Mouse (Mus musculus): ENCODE results near the gene Vars. TPM values are rescaled to one million over a fixed set of nuclear protein-coding genes. Genes with fewer than 3 reads are reported as not detected.

Vars gene
- total RNA-seq, 2 experiments from 2014 or later = 32.4 to 35.1 TPM

Other genes starting within 250 kb of the Vars start
- gene Cyp21a1, start 196.4 kb upstream of the Vars start, total RNA-seq (2021) = not detected
- gene Stk19, start 164.0 kb upstream of the Vars start, total RNA-seq (2021) = 1 to 10 TPM; 8.5 to 9.5 TPM
- gene Dxo, start 164.0 kb upstream of the Vars start, total RNA-seq (2021) = 10 to 100 TPM in 1 of 2 experiments, 1 to 10 TPM in 1; 9.8 to 13.3 TPM
- 10 to 100 TPM; 20.5 to 21.0 TPM for gene Skiv2l, start 150.8 kb upstream of the Vars start, total RNA-seq (2021)
- 10 to 100 TPM; 14.4 to 15.2 TPM for gene Nelfe, start 150.6 kb upstream of the Vars start, total RNA-seq (2021)
- gene Cfb, start 138.5 kb upstream of the Vars start, total RNA-seq (2021) = 10 to 100 TPM in 1 of 2 experiments, 1 to 10 TPM in 1; 3.3 to 13.7 TPM
- gene Zbtb12, start 121.5 kb upstream of the Vars start, total RNA-seq (2021) = 1 to 10 TPM; 7.4 to 7.7 TPM
- not detected for gene Gm20547, start 118.9 kb upstream of the Vars start, total RNA-seq (2021)
- gene C2, start 102.7 kb upstream of the Vars start, total RNA-seq (2021) = 1 to 10 TPM; 2.8 to 4.1 TPM
- gene Ehmt2, start 102.5 kb upstream of the Vars start, total RNA-seq (2021) = 10 to 100 TPM; 38.1 to 42.7 TPM
- under 1 TPM in 1 of 2 experiments, not detected in 1; 0.62 TPM for gene Slc44a4, start 86.5 kb upstream of the Vars start, total RNA-seq (2021)
- 10 to 100 TPM; 14.6 to 15.9 TPM for gene Neu1, start 69.7 kb upstream of the Vars start, total RNA-seq (2021)
- 10 to 100 TPM; 15.5 to 68.2 TPM for gene Hspa1b, start 41.7 kb upstream of the Vars start, total RNA-seq (2021)
- not detected for gene Gm20481, start 31.1 kb upstream of the Vars start, total RNA-seq (2021)
- 10 to 100 TPM; 17.5 to 41.5 TPM for gene Hspa1a, start 28.8 kb upstream of the Vars start, total RNA-seq (2021)
- 10 to 100 TPM in 1 of 2 experiments, 1 to 10 TPM in 1; 9.8 to 10.8 TPM for gene Hspa1l, start 28.3 kb upstream of the Vars start, total RNA-seq (2021)
- 10 to 100 TPM; 16.3 to 18.0 TPM for gene Lsm2, start 19.1 kb upstream of the Vars start, total RNA-seq (2021)
- gene Vwa7, start 15.6 kb downstream of the Vars start, total RNA-seq (2021) = 10 to 100 TPM; 13.1 to 14.1 TPM
- not detected for gene Sapcd1, start 27.0 kb downstream of the Vars start, total RNA-seq (2021)
- gene Msh5, start 45.8 kb downstream of the Vars start, total RNA-seq (2021) = not detected
- gene Clic1, start 49.0 kb downstream of the Vars start, total RNA-seq (2021) = 10 to 100 TPM; 30.4 to 32.4 TPM
- gene Ddah2, start 58.0 kb downstream of the Vars start, total RNA-seq (2021) = 10 to 100 TPM; 14.0 to 19.8 TPM
- not detected for gene Ly6g6c, start 64.4 kb downstream of the Vars start, total RNA-seq (2021)
- under 1 TPM; 0.31 to 0.87 TPM for gene Mpig6b, start 65.2 kb downstream of the Vars start, total RNA-seq (2021)
- not detected for gene Ly6g6e, start 75.9 kb downstream of the Vars start, total RNA-seq (2021)
- gene Ly6g6d, start 77.1 kb downstream of the Vars start, total RNA-seq (2021) = under 1 TPM in 1 of 2 experiments, not detected in 1; 0.57 TPM
- gene Ly6g6f, start 84.6 kb downstream of the Vars start, total RNA-seq (2021) = not detected
- 10 to 100 TPM; 55.1 to 59.5 TPM for gene Abhd16a, start 88.3 kb downstream of the Vars start, total RNA-seq (2021)
- not detected for gene Ly6g5c, start 107.3 kb downstream of the Vars start, total RNA-seq (2021)
- not detected for gene Ly6g5b, start 114.4 kb downstream of the Vars start, total RNA-seq (2021)
- gene Gpank1, start 120.5 kb downstream of the Vars start, total RNA-seq (2021) = 10 to 100 TPM in 1 of 2 experiments, 1 to 10 TPM in 1; 7.3 to 10.5 TPM
- 100 to 1,000 TPM; 149 to 150 TPM for gene Csnk2b, start 121.1 kb downstream of the Vars start, total RNA-seq (2021)
- 10 to 100 TPM; 25.3 to 28.5 TPM for gene D17H6S53E, start 125.4 kb downstream of the Vars start, total RNA-seq (2021)
- not detected for gene Apom, start 131.1 kb downstream of the Vars start, total RNA-seq (2021)
- 100 to 1,000 TPM; 242 to 244 TPM for gene Bag6, start 134.2 kb downstream of the Vars start, total RNA-seq (2021)
- 100 to 1,000 TPM; 125 to 144 TPM for gene Prrc2a, start 163.9 kb downstream of the Vars start, total RNA-seq (2021)
- gene Aif1, start 175.1 kb downstream of the Vars start, total RNA-seq (2021) = 1 to 10 TPM; 3.7 to 4.8 TPM
- 1 to 10 TPM; 2.0 to 3.3 TPM for gene Lst1, start 187.5 kb downstream of the Vars start, total RNA-seq (2021)
- 10 to 100 TPM in 1 of 2 experiments, 1 to 10 TPM in 1; 1.5 to 12.1 TPM for gene Ltb, start 193.5 kb downstream of the Vars start, total RNA-seq (2021)
- gene Tnf, start 201.0 kb downstream of the Vars start, total RNA-seq (2021) = under 1 TPM; 0.25 to 0.28 TPM
- gene Lta, start 204.4 kb downstream of the Vars start, total RNA-seq (2021) = 1 to 10 TPM in 1 of 2 experiments, not detected in 1; 1.0 TPM
- gene Gm16181, start 219.8 kb downstream of the Vars start, total RNA-seq (2021) = not detected
- gene Atp6v1g2, start 232.7 kb downstream of the Vars start, total RNA-seq (2021) = 1 to 10 TPM; 2.1 to 2.3 TPM
- gene Nfkbil1, start 234.8 kb downstream of the Vars start, total RNA-seq (2021) = 1 to 10 TPM; 8.2 to 8.3 TPM
- 10 to 100 TPM; 77.3 to 83.1 TPM for gene Ddx39b, start 240.8 kb downstream of the Vars start, total RNA-seq (2021)

Data from heart, adult 18-20 months (tissue).